Mouse (Mus musculus): ENCODE data around the gene Olfr48. TPM values are rescaled to one million over a fixed set of nuclear protein-coding genes. Genes with fewer than 3 reads are reported as not detected.

Gene Olfr48
- not detected in 2 replicates for polyA plus RNA-seq (2012; rRNA removed)

DNA sequence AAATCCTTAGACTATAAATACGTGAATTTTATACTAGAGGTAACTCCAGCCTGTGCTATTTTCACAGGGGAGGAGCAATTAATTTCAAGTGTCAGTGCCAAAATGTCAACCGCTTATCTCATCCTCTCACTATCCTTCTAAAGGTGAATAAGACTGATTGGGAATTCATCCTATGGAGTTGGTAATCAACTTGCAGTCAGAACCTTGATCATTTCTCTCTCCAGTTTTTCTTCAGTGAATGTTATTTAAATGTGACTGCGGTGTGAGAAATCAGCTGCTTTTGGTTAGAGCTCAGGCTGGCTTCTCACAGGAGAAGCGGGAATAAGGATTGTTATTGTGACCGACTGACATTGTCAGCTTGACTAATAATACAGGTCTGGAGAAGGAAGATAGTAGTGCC lies at the start of gene Olfr48:
Olfr48 (minus strand) TSS at position 101 of the 400 bp plus-strand sequence.
- H3K4me1 ChIP-seq (ENCODE audit: control insufficient read depth, insufficient read depth, low read length): no peaks in the 10 kb centered on the region
- H3K27me3 ChIP-seq (ENCODE audit: control insufficient read depth, insufficient read depth, low read length): no peaks in the 10 kb centered on the region
- H3K27ac ChIP-seq (ENCODE audit: control insufficient read depth, insufficient read depth, low read depth, low read length): no peak within 1 kb of the TSS
- H3K4me3 ChIP-seq (ENCODE audit: control insufficient read depth, low read depth, low read length): no peak within 1 kb of the TSS
- TF ChIP-seq CTCF (IDR thresholded peaks at IDR 0.05; ENCODE audit: control insufficient read depth, insufficient read depth, insufficient replicate concordance, low read depth, low read length): no peak
- TF ChIP-seq POLR2A (IDR thresholded peaks at IDR 0.05; ENCODE audit: control insufficient read depth, low read depth, low read length): no peak
- no peaks in the 10 kb centered on the region for H3K36me3 ChIP-seq (ENCODE audit: control insufficient read depth, insufficient read depth, low read length)

DNA sequence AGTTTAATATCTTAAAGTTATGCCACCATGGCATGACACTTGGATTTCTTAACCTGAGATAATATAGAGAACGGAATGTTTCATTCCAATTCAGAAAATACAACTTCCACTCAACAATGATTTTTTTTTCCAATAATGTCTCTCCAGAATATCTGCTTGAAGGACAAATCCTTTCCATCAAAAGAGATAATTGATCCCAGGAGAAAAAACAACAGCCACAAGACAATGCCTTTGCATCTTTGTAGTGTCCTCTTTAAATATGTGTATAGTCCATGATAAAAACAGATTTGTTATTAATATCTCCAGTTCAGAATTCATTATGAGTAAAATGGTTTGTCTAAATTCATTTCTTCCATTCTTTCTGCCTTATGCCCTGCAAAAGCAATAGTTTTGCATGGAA lies 30.1 kb upstream of the Olfr48 start, which contains the start of gene Olfr1257:
Olfr1257 (plus strand) TSS at position 301 of the 400 bp plus-strand sequence.
- no peak within 1 kb of the TSS for H3K27ac ChIP-seq (ENCODE audit: control insufficient read depth, insufficient read depth, low read depth, low read length)
- TF ChIP-seq CTCF (IDR thresholded peaks at IDR 0.05; ENCODE audit: control insufficient read depth, insufficient read depth, insufficient replicate concordance, low read depth, low read length) (no peak), POLR2A (IDR thresholded peaks at IDR 0.05; ENCODE audit: control insufficient read depth, low read depth, low read length) (no peak)
- no peaks in the 10 kb centered on the region for H3K27me3 ChIP-seq (ENCODE audit: control insufficient read depth, insufficient read depth, low read length)
- no peak within 1 kb of the TSS for H3K4me3 ChIP-seq (ENCODE audit: control insufficient read depth, low read depth, low read length)
- no peaks in the 10 kb centered on the region for H3K36me3 ChIP-seq (ENCODE audit: control insufficient read depth, insufficient read depth, low read length)
- no peaks in the 10 kb centered on the region for H3K4me1 ChIP-seq (ENCODE audit: control insufficient read depth, insufficient read depth, low read length)

GRCm38 (mm10) chr2:89849230-89849629 lies 1.2 kb upstream of the Olfr48 start:
- TF ChIP-seq POLR2A (IDR thresholded peaks at IDR 0.05; ENCODE audit: control insufficient read depth, low read depth, low read length): no peak
- TF ChIP-seq CTCF (IDR thresholded peaks at IDR 0.05; ENCODE audit: control insufficient read depth, insufficient read depth, insufficient replicate concordance, low read depth, low read length): no peak
- H3K4me1 ChIP-seq (ENCODE audit: control insufficient read depth, insufficient read depth, low read length): no peaks in the 10 kb centered on the region
- H3K36me3 ChIP-seq (ENCODE audit: control insufficient read depth, insufficient read depth, low read length): no peaks in the 10 kb centered on the region
- H3K27me3 ChIP-seq (ENCODE audit: control insufficient read depth, insufficient read depth, low read length): no peaks in the 10 kb centered on the region
- no peak overlapping the region for H3K27ac ChIP-seq (ENCODE audit: control insufficient read depth, insufficient read depth, low read depth, low read length)
- no peak overlapping the region for H3K4me3 ChIP-seq (ENCODE audit: control insufficient read depth, low read depth, low read length)

GRCm38 (mm10) chr2:89841455-89841854 lies 6.5 kb downstream of the Olfr48 start, which contains the start of gene Olfr1256:
Olfr1256 (minus strand) TSS chr2:89841555.
- TF ChIP-seq CTCF (IDR thresholded peaks at IDR 0.05; ENCODE audit: control insufficient read depth, insufficient read depth, insufficient replicate concordance, low read depth, low read length): no peak
- Histone ChIP-seq H3K36me3 (ENCODE audit: control insufficient read depth, insufficient read depth, low read length) (no peaks in the 10 kb centered on the region), H3K4me1 (ENCODE audit: control insufficient read depth, insufficient read depth, low read length) (no peaks in the 10 kb centered on the region), H3K27me3 (ENCODE audit: control insufficient read depth, insufficient read depth, low read length) (no peaks in the 10 kb centered on the region), H3K27ac (ENCODE audit: control insufficient read depth, insufficient read depth, low read depth, low read length) (no peak within 1 kb of the TSS), H3K4me3 (ENCODE audit: control insufficient read depth, low read depth, low read length) (no peak within 1 kb of the TSS)

DNA sequence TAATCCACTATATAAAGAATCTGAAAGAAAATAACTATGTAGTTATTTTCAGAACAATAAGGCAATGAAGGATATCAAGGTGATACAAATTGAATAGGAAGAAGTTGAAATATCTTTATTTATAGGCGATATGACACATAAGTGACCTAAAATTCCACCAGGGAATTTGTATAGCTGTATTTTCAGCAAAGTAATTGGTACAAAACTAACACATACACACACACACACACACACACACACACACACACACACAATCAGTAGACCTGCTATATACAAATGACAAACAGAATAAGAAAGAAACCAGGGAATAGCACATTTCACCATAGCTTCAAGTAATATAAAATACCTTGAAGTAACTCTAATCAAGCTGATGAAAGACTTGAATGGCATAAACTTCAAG lies 27.8 kb downstream of the Olfr48 start:
- no peaks in the 10 kb centered on the region for H3K36me3 ChIP-seq (ENCODE audit: control insufficient read depth, insufficient read depth, low read length)
- no peaks in the 10 kb centered on the region for H3K27me3 ChIP-seq (ENCODE audit: control insufficient read depth, insufficient read depth, low read length)
- no peaks in the 10 kb centered on the region for H3K4me1 ChIP-seq (ENCODE audit: control insufficient read depth, insufficient read depth, low read length)
- no peak overlapping the region for H3K4me3 ChIP-seq (ENCODE audit: control insufficient read depth, low read depth, low read length)
- TF ChIP-seq POLR2A (IDR thresholded peaks at IDR 0.05; ENCODE audit: control insufficient read depth, low read depth, low read length): no peak
- TF ChIP-seq CTCF (IDR thresholded peaks at IDR 0.05; ENCODE audit: control insufficient read depth, insufficient read depth, insufficient replicate concordance, low read depth, low read length): no peak
- no peak overlapping the region for H3K27ac ChIP-seq (ENCODE audit: control insufficient read depth, insufficient read depth, low read depth, low read length)

GRCm38 (mm10) chr2:89811751-89812150 lies 36.3 kb downstream of the Olfr48 start, which contains the start of gene Olfr1255:
Olfr1255 (plus strand) TSS chr2:89812051.
- Histone ChIP-seq H3K27ac (ENCODE audit: control insufficient read depth, insufficient read depth, low read depth, low read length) (no peak within 1 kb of the TSS), H3K4me3 (ENCODE audit: control insufficient read depth, low read depth, low read length) (no peak within 1 kb of the TSS), H3K27me3 (ENCODE audit: control insufficient read depth, insufficient read depth, low read length) (no peaks in the 10 kb centered on the region), H3K4me1 (ENCODE audit: control insufficient read depth, insufficient read depth, low read length) (no peaks in the 10 kb centered on the region), H3K36me3 (ENCODE audit: control insufficient read depth, insufficient read depth, low read length) (no peaks in the 10 kb centered on the region)
- TF ChIP-seq CTCF (IDR thresholded peaks at IDR 0.05; ENCODE audit: control insufficient read depth, insufficient read depth, insufficient replicate concordance, low read depth, low read length) (no peak), POLR2A (IDR thresholded peaks at IDR 0.05; ENCODE audit: control insufficient read depth, low read depth, low read length) (no peak)

GRCm38 (mm10) chr2:89810751-89811150 lies 37.3 kb downstream of the Olfr48 start:
- H3K4me1 ChIP-seq (ENCODE audit: control insufficient read depth, insufficient read depth, low read length): no peaks in the 10 kb centered on the region
- H3K27ac ChIP-seq (ENCODE audit: control insufficient read depth, insufficient read depth, low read depth, low read length): no peak overlapping the region
- TF ChIP-seq CTCF (IDR thresholded peaks at IDR 0.05; ENCODE audit: control insufficient read depth, insufficient read depth, insufficient replicate concordance, low read depth, low read length) (no peak), POLR2A (IDR thresholded peaks at IDR 0.05; ENCODE audit: control insufficient read depth, low read depth, low read length) (no peak)
- no peaks in the 10 kb centered on the region for H3K36me3 ChIP-seq (ENCODE audit: control insufficient read depth, insufficient read depth, low read length)
- no peaks in the 10 kb centered on the region for H3K27me3 ChIP-seq (ENCODE audit: control insufficient read depth, insufficient read depth, low read length)
- H3K4me3 ChIP-seq (ENCODE audit: control insufficient read depth, low read depth, low read length): no peak overlapping the region

DNA sequence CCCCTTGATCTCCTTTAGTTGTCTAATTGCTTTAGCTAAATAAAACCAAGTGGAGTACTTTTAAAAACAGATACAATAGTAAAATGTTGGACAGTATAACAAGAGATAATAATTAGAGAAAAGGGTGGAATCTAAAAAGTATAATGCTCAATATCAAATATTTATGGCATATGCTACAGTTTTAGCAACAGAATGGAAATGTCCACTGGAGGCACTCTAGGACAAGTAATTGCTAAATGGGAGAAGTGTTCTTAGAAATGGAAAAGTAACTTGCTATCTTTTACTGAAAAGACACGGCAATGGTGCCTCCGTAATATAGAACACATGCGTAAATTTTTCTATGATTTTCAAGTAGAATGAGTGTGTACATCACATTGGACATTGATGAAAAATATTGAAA lies 48.4 kb downstream of the Olfr48 start:
- H3K27me3 ChIP-seq (ENCODE audit: control insufficient read depth, insufficient read depth, low read length): no peaks in the 10 kb centered on the region
- no peak for TF ChIP-seq CTCF (IDR thresholded peaks at IDR 0.05; ENCODE audit: control insufficient read depth, insufficient read depth, insufficient replicate concordance, low read depth, low read length)
- TF ChIP-seq POLR2A (IDR thresholded peaks at IDR 0.05; ENCODE audit: control insufficient read depth, low read depth, low read length): no peak
- no peak overlapping the region for H3K27ac ChIP-seq (ENCODE audit: control insufficient read depth, insufficient read depth, low read depth, low read length)
- H3K36me3 ChIP-seq (ENCODE audit: control insufficient read depth, insufficient read depth, low read length): no peaks in the 10 kb centered on the region
- H3K4me3 ChIP-seq (ENCODE audit: control insufficient read depth, low read depth, low read length): no peak overlapping the region
- H3K4me1 ChIP-seq (ENCODE audit: control insufficient read depth, insufficient read depth, low read length): no peaks in the 10 kb centered on the region

Data from testis, adult 2 months (tissue).